Comparison of ENCODE assay signal across 8 mouse cellular contexts in the genomic region with DNA sequence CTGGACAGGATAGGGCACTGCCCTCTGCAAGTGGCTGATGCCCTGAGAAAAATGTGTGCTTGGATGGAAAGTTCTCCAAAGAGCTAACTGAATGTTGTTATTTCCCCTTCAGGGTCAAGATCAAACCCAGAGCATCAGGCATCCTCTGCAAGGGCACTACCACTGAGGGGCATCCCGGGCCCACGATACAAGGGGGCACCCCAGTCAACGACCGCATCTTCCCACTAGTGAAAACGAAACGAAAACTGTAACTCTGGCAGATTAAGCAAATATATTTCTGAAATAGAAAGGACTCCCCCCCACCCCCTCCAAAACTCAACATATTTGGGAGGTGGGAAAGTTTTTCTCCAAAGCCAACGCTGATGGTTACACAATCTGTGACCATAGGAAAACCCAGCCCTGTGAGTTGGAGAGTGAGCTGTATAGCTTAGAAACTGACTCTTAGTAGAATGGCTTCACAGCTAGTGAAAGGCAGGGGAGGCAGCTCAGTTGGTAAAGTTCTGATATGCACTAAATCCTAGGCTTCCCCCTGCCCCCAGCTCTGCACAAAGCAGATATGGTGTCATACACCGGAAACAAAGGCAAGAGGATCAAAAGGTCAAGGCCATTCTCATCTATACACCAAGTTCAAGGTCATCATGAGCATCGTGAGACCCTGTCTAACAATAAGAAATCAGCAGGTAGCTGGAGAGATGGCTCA. TPM values are rescaled to one million over a fixed set of nuclear protein-coding genes. Genes with fewer than 3 reads are reported as not detected.
DNase-seq lines count a peak whose midpoint lies in the region; ATAC-seq and TF ChIP-seq lines count a peak whose summit lies in the region.

No protein-coding gene starts in this region.

- intact Hi-C loops in heart, adult 2 months (cut with DNase I), result loop anchor here (1.0 to 2.0 kb wide), 2 partner anchors 30 to 48 kb away; no protein-coding TSS in a partner anchor
- intact Hi-C loops in heart, postnatal 36 days (cut with DNase I), result loop anchor here (1.0 to 10.0 kb wide), 3 partner anchors 44 to 294 kb away; partner anchors contain the start of gene Ccar1
- intact Hi-C loops in gastrocnemius, postnatal 14 days (cut with DNase I; ENCODE audit: low total_unique reads), result loop anchor here (2.0 kb wide), 1 partner anchor 50 kb away; no protein-coding TSS in a partner anchor

- no peak overlapping the region for H3K4me3 ChIP-seq in heart, adult 2 months
- H3K4me3 ChIP-seq in brown adipose tissue, adult 24 weeks (ENCODE audit: insufficient read depth, low read depth, low read length), result 0 out of 2 replicates have a peak overlapping the region, but pooled peaks have one; percentile 10
- H3K4me3 ChIP-seq in midbrain, embryonic 11.5 days (ENCODE audit: low read depth, low read length), result no peak overlapping the region

- peaks cover 4% of the 10 kb centered on the region; the same call in 1 of the 2 replicates for H3K36me3 ChIP-seq in heart, adult 2 months (ENCODE audit: control insufficient read depth, insufficient read depth, low read length)
- H3K36me3 ChIP-seq in midbrain, embryonic 11.5 days (ENCODE audit: control insufficient read depth, insufficient read depth, low read length), result no peaks in the 10 kb centered on the region

- H3K4me2 ChIP-seq in midbrain, embryonic 11.5 days, result no peak overlapping the region

- ATAC-seq in midbrain, embryonic 11.5 days (ENCODE audit: low FRiP score), result no peak

- H3K27ac ChIP-seq in heart, adult 2 months, result peak overlapping the region; percentile 42
- peak overlapping the region; percentile 53 for H3K27ac ChIP-seq in brown adipose tissue, adult 24 weeks (replicated peaks; ENCODE audit: low read depth, low read length)
- H3K27ac ChIP-seq in midbrain, embryonic 11.5 days (ENCODE audit: low read depth, low read length), result no peak overlapping the region

- H3K27me3 ChIP-seq in heart, adult 2 months (ENCODE audit: control insufficient read depth, insufficient read depth, low read length), result no peaks in the 10 kb centered on the region
- no peaks in the 10 kb centered on the region for H3K27me3 ChIP-seq in midbrain, embryonic 11.5 days (ENCODE audit: control insufficient read depth, insufficient read depth, low read length)

- no peak for TF ChIP-seq EP300 in heart, adult 2 months (IDR thresholded peaks at IDR 0.05; ENCODE audit: insufficient read depth, low read depth, low read length)

- H3K9me3 ChIP-seq in midbrain, embryonic 11.5 days (ENCODE audit: control insufficient read depth, low read length), result no peaks in the 10 kb centered on the region

- H3K4me1 ChIP-seq in heart, adult 2 months (ENCODE audit: control insufficient read depth, insufficient read depth, low read length), result peaks cover 8% of the 10 kb centered on the region
- peaks cover 15% of the 10 kb centered on the region; the same call in 1 of the 2 replicates for H3K4me1 ChIP-seq in brown adipose tissue, adult 24 weeks (ENCODE audit: control insufficient read depth, insufficient read depth, insufficient read length, low read length)
- H3K4me1 ChIP-seq in midbrain, embryonic 11.5 days (ENCODE audit: control insufficient read depth, insufficient read depth, low read length), result no peaks in the 10 kb centered on the region

- H3K9ac ChIP-seq in heart, adult 2 months (ENCODE audit: low read depth, low read length), result no peak overlapping the region
- H3K9ac ChIP-seq in midbrain, embryonic 11.5 days (ENCODE audit: low read length), result no peak overlapping the region

- TF ChIP-seq POLR2A in heart, adult 2 months (IDR thresholded peaks at IDR 0.05; ENCODE audit: insufficient read depth, low read depth, low read length), result no peak

- no peak for TF ChIP-seq CTCF in heart, adult 2 months (IDR thresholded peaks at IDR 0.05)

- no peaks in the 10 kb centered on the region for H3K79me2 ChIP-seq in heart, adult 2 months (replicated peaks; ENCODE audit: control insufficient read depth, insufficient read depth, low read length)

- no peak for DNase-seq in heart, adult 2 months
- DNase-seq in heart, postnatal 36 days, result no peak
- DNase-seq in B cell, adult 2 months, result peak; percentile 60
- DNase-seq in naive thymus-derived CD4-positive, alpha-beta T cell, adult 2 months (ENCODE audit: low read depth), result peak; percentile 61
- DNase-seq in midbrain, embryonic 11.5 days (ENCODE audit: low spot score, missing footprints), result no peak
- no peak for DNase-seq in right cerebral cortex, adult 18-20 months
- no peak for DNase-seq in gastrocnemius, postnatal 14 days

- WGBS in heart, adult 2 months, result 73% methylated on average over 9 of the region's 9 CpGs
- 85% methylated on average over 9 of the region's 9 CpGs for WGBS in midbrain, embryonic 11.5 days

RNA-seq across cellular contexts. Expression of gene Vps26a, which starts 14.5 kb away (rescaled TPM):
- total RNA-seq in heart, adult 2 months (2021), result 10 to 100 TPM; 45.6 to 46.8 TPM
- 21.2 and 36.0 TPM in 2 replicates for polyA plus RNA-seq in heart, adult 2 months (2012; rRNA removed)
- 10 to 100 TPM; 46.5 to 46.6 TPM for total RNA-seq in heart, postnatal 36 days (2021)
- 46.9 and 61.9 TPM in 2 replicates for polyA plus RNA-seq in brown adipose tissue, adult 24 weeks (2012; ENCODE audit: insufficient read depth, insufficient read length, missing spikeins)
- polyA plus RNA-seq in midbrain, embryonic 11.5 days (2014; fragmentation: Nextera tagmentation; extraction: Ambion mirVana), result 107 and 117 TPM in 2 replicates
- 10 to 100 TPM; 26.3 to 26.6 TPM for total RNA-seq in gastrocnemius, postnatal 14 days (2021)

RNA-seq across cellular contexts. Expression of gene Srgn, which starts 26.2 kb away (rescaled TPM):
- 10 to 100 TPM; 49.3 to 51.8 TPM for total RNA-seq in heart, adult 2 months (2021)
- 23.8 and 39.0 TPM in 2 replicates for polyA plus RNA-seq in heart, adult 2 months (2012; rRNA removed)
- 10 to 100 TPM; 45.2 to 51.5 TPM for total RNA-seq in heart, postnatal 36 days (2021)
- 48.5 and 88.7 TPM in 2 replicates for polyA plus RNA-seq in brown adipose tissue, adult 24 weeks (2012; ENCODE audit: insufficient read depth, insufficient read length, missing spikeins)
- polyA plus RNA-seq in midbrain, embryonic 11.5 days (2014; fragmentation: Nextera tagmentation; extraction: Ambion mirVana), result 6.6 and 6.8 TPM in 2 replicates
- total RNA-seq in gastrocnemius, postnatal 14 days (2021), result 10 to 100 TPM; 11.8 to 14.0 TPM

RNA-seq across cellular contexts. Expression of gene Supv3l1, which starts 51.5 kb away (rescaled TPM):
- 10 to 100 TPM; 36.0 to 36.7 TPM for total RNA-seq in heart, adult 2 months (2021)
- polyA plus RNA-seq in heart, adult 2 months (2012; rRNA removed), result 25.4 and 42.7 TPM in 2 replicates
- total RNA-seq in heart, postnatal 36 days (2021), result 10 to 100 TPM; 34.8 to 35.7 TPM
- polyA plus RNA-seq in brown adipose tissue, adult 24 weeks (2012; ENCODE audit: insufficient read depth, insufficient read length, missing spikeins), result 46.3 and 62.1 TPM in 2 replicates
- 29.1 and 31.6 TPM in 2 replicates for polyA plus RNA-seq in midbrain, embryonic 11.5 days (2014; fragmentation: Nextera tagmentation; extraction: Ambion mirVana)
- total RNA-seq in gastrocnemius, postnatal 14 days (2021), result 10 to 100 TPM; 16.3 to 17.6 TPM

RNA-seq across cellular contexts. Expression of gene 4930507D05Rik, which starts 51.8 kb away (rescaled TPM):
- total RNA-seq in heart, adult 2 months (2021), result under 1 TPM; 0.18 to 0.36 TPM
- 0.12 and 0.38 TPM in 2 replicates for polyA plus RNA-seq in heart, adult 2 months (2012; rRNA removed)
- under 1 TPM in 1 of 2 experiments, not detected in 1; 0.58 TPM for total RNA-seq in heart, postnatal 36 days (2021)
- polyA plus RNA-seq in brown adipose tissue, adult 24 weeks (2012; ENCODE audit: insufficient read depth, insufficient read length, missing spikeins), result not detected in 2 replicates
- 1.2 and 1.7 TPM in 2 replicates for polyA plus RNA-seq in midbrain, embryonic 11.5 days (2014; fragmentation: Nextera tagmentation; extraction: Ambion mirVana)
- under 1 TPM; 0.16 to 0.23 TPM for total RNA-seq in gastrocnemius, postnatal 14 days (2021)

Comparison
In these comparisons a context has a peak if more than half of its experiments do, and no peak if none do; other contexts are left out.
1. DNase-seq: peak in B cell, adult 2 months (2 of 2) and naive thymus-derived CD4-positive, alpha-beta T cell, adult 2 months (single experiment); none in heart, adult 2 months (0 of 2), heart, postnatal 36 days (0 of 2), midbrain, embryonic 11.5 days (single experiment), right cerebral cortex, adult 18-20 months (single experiment) and gastrocnemius, postnatal 14 days (single experiment).